Mouse (Mus musculus) neural tube, embryonic 14.5 days (tissue): ENCODE measurements around the gene Tbc1d2. TPM values are rescaled to one million over a fixed set of nuclear protein-coding genes. Genes with fewer than 3 reads are reported as not detected.
A peak's percentile ranks its signal among the peaks of the same experiment; 100 is the strongest.

ENCODE experiments used
- ATAC-seq: fragments of 200-750 bp; cut with Nextera tagmentation; 2 replicates; pipeline ENCODE4 v1.8.0; 2017; ENCODE audit warnings: low read depth, mild to moderate bottlenecking, moderate TSS enrichment, moderate library complexity
- H3K27ac ChIP-seq: fragments of 300-500 bp; sonication (generic); 2 replicates; pipeline ENCODE4 v1.5.1; 2014; ENCODE audit warnings: low read depth, mild to moderate bottlenecking, control low read depth, low read length, moderate library complexity, mixed read lengths
- H3K27me3 ChIP-seq: fragments of 300-500 bp; sonication (generic); 2 replicates; pipeline ENCODE4 v1.6.1; 2014; ENCODE audit warnings: low read length; ENCODE audit not compliant: control insufficient read depth, insufficient read depth
- H3K36me3 ChIP-seq: fragments of 300-500 bp; sonication (generic); 2 replicates; pipeline ENCODE4 v1.6.1; 2014; ENCODE audit warnings: low read length, mixed read lengths; ENCODE audit not compliant: control insufficient read depth, insufficient read depth
- H3K4me1 ChIP-seq: fragments of 300-500 bp; sonication (generic); 2 replicates; pipeline ENCODE4 v1.6.1; 2014; ENCODE audit warnings: low read length; ENCODE audit not compliant: control insufficient read depth, insufficient read depth
- H3K4me2 ChIP-seq: fragments of 300-500 bp; sonication (generic); 2 replicates; pipeline ENCODE4 v1.6.1; 2014; ENCODE audit warnings: mild to moderate bottlenecking, low read depth, low read length, control low read depth
- H3K4me3 ChIP-seq: fragments of 300-500 bp; sonication (generic); 2 replicates; pipeline ENCODE4 v1.5.1; 2014; ENCODE audit warnings: low read depth, low read length, control low read depth, mixed read lengths
- H3K9ac ChIP-seq: fragments of 300-500 bp; sonication (generic); replicated peaks from 2 replicates; pipeline ENCODE4 v1.6.1; 2014; ENCODE audit warnings: low read depth, mild to moderate bottlenecking, control low read depth, low read length, mixed read lengths
- H3K9me3 ChIP-seq: fragments of 300-500 bp; sonication (generic); 2 replicates; pipeline ENCODE4 v1.6.1; 2016; ENCODE audit warnings: low read length; ENCODE audit not compliant: control insufficient read depth
- WGBS: fragments of 180-500 bp; shearing (Covaris S2); extraction: QIAGEN DNeasy Blood & Tissue Kit; methylation state at CpG from one replicate; pipeline ENCODE4 v1.1.7; 2014; 5-methylcytosine and 5-hydroxymethylcytosine counted together
- polyA plus RNA-seq: library from polyadenylated mRNA; unstranded; fragments of >200 nt; fragmentation: Nextera tagmentation; extraction: Ambion mirVana; gene quantifications from 2 replicates; pipeline ENCODE4 v1.2.1, GENCODE M21; 2014

The Tbc1d2 gene
- polyA plus RNA-seq, 1 experiment from 2014 or later: 0.36 TPM

GRCm38 (mm10) chr4:46618196-46618817, 31.7 kb downstream of the Tbc1d2 start:
- 68% methylated on average over 11 of the region's 11 CpGs for WGBS
- Histone ChIP-seq H3K9me3 (no peaks in the 10 kb centered on the region), H3K36me3 (no peaks in the 10 kb centered on the region), H3K27ac (no peak overlapping the region), H3K4me2 (no peak overlapping the region), H3K27me3 (no peaks in the 10 kb centered on the region), H3K9ac (no peak overlapping the region), H3K4me3 (no peak overlapping the region), H3K4me1 (no peaks in the 10 kb centered on the region)
- ATAC-seq: no peak

GRCm38 (mm10) chr4:46617408-46617807, 32.6 kb downstream of the Tbc1d2 start:
- no peaks in the 10 kb centered on the region for H3K9me3 ChIP-seq
- no peak overlapping the region for H3K4me2 ChIP-seq
- no peak overlapping the region for H3K9ac ChIP-seq
- no peak for ATAC-seq
- no peaks in the 10 kb centered on the region for H3K36me3 ChIP-seq
- no peaks in the 10 kb centered on the region for H3K4me1 ChIP-seq
- 77% methylated on average over 6 of the region's 6 CpGs for WGBS
- H3K27me3 ChIP-seq: no peaks in the 10 kb centered on the region
- H3K27ac ChIP-seq: no peak overlapping the region
- no peak overlapping the region for H3K4me3 ChIP-seq

- Histone ChIP-seq H3K4me3 (no peak overlapping the region), H3K4me2 (no peak overlapping the region), H3K9ac (no peak overlapping the region), H3K27me3 (no peaks in the 10 kb centered on the region), H3K27ac (no peak overlapping the region), H3K36me3 (no peaks in the 10 kb centered on the region), H3K4me1 (no peaks in the 10 kb centered on the region), H3K9me3 (no peaks in the 10 kb centered on the region)
- 84% methylated on average over 9 of the region's 9 CpGs for WGBS
- no peak for ATAC-seq
Observed at GRCm38 (mm10) chr4:46614641-46615040, 35.4 kb downstream of the Tbc1d2 start.

- no peak overlapping the region for H3K4me3 ChIP-seq
- no peak overlapping the region for H3K9ac ChIP-seq
- 79% methylated on average over 12 of the region's 12 CpGs for WGBS
- no peaks in the 10 kb centered on the region for H3K4me1 ChIP-seq
- H3K4me2 ChIP-seq: no peak overlapping the region
- no peaks in the 10 kb centered on the region for H3K36me3 ChIP-seq
- ATAC-seq: no peak
- no peaks in the 10 kb centered on the region for H3K9me3 ChIP-seq
- no peak overlapping the region for H3K27ac ChIP-seq
- no peaks in the 10 kb centered on the region for H3K27me3 ChIP-seq
Observed at GRCm38 (mm10) chr4:46613618-46614017, 36.4 kb downstream of the Tbc1d2 start.

- peak; percentile 58; the same call in 1 of the 2 replicates for ATAC-seq
Observed at GRCm38 (mm10) chr4:46611181-46611580, 38.8 kb downstream of the Tbc1d2 start.

GRCm38 (mm10) chr4:46607601-46608000, 42.4 kb downstream of the Tbc1d2 start:
- Histone ChIP-seq H3K4me3 (no peak overlapping the region), H3K4me2 (no peak overlapping the region), H3K9me3 (no peaks in the 10 kb centered on the region), H3K36me3 (no peaks in the 10 kb centered on the region), H3K4me1 (no peaks in the 10 kb centered on the region), H3K27me3 (no peaks in the 10 kb centered on the region), H3K9ac (no peak overlapping the region), H3K27ac (no peak overlapping the region)
- ATAC-seq: no peak
- whole genome bisulfite sequencing: 77% methylated on average over 3 of the region's 3 CpGs

More at GRCm38 (mm10) chr4:46611181-46611580, 38.8 kb downstream of the Tbc1d2 start:
- WGBS: 3% methylated on average over 4 of the region's 4 CpGs
- no peaks in the 10 kb centered on the region for H3K9me3 ChIP-seq
- H3K36me3 ChIP-seq: no peaks in the 10 kb centered on the region
- H3K4me2 ChIP-seq: no peak overlapping the region
- H3K4me1 ChIP-seq: no peaks in the 10 kb centered on the region
- no peak overlapping the region for H3K9ac ChIP-seq
- no peaks in the 10 kb centered on the region for H3K27me3 ChIP-seq
- H3K4me3 ChIP-seq: no peak overlapping the region
- H3K27ac ChIP-seq: no peak overlapping the region

- Histone ChIP-seq H3K4me1 (no peaks in the 10 kb centered on the region), H3K27me3 (peaks cover 10% of the 10 kb centered on the region; the same call in 1 of the 2 replicates), H3K36me3 (no peaks in the 10 kb centered on the region), H3K9me3 (no peaks in the 10 kb centered on the region), H3K4me2 (no peak overlapping the region), H3K27ac (no peak overlapping the region), H3K4me3 (no peak overlapping the region), H3K9ac (no peak overlapping the region)
- 67% methylated on average over 11 of the region's 11 CpGs for WGBS
- no peak for ATAC-seq
Observed at GRCm38 (mm10) chr4:46605451-46605850, 44.6 kb downstream of the Tbc1d2 start.

GRCm38 (mm10) chr4:46602704-46603103, 47.3 kb downstream of the Tbc1d2 start:
- ATAC-seq: no peak
- H3K9ac ChIP-seq: no peak overlapping the region
- 63% methylated on average over 7 of the region's 7 CpGs for WGBS

GRCm38 (mm10) chr4:46601844-46602423, 48.1 kb downstream of the Tbc1d2 start, which contains the start of gene Coro2a:
Gene Coro2a, minus strand, starts transcription at chr4:46602202.
- under 1% methylated on average over 63 of the region's 66 CpGs for WGBS

More at GRCm38 (mm10) chr4:46602704-46603103, 47.3 kb downstream of the Tbc1d2 start:
- H3K4me1 ChIP-seq: no peaks in the 10 kb centered on the region
- H3K4me3 ChIP-seq: no peak overlapping the region
- no peaks in the 10 kb centered on the region for H3K9me3 ChIP-seq
- H3K36me3 ChIP-seq: no peaks in the 10 kb centered on the region
- H3K4me2 ChIP-seq: no peak overlapping the region
- peaks cover 12% of the 10 kb centered on the region; the same call in 1 of the 2 replicates for H3K27me3 ChIP-seq
- H3K27ac ChIP-seq: no peak overlapping the region

More at GRCm38 (mm10) chr4:46601844-46602423, 48.1 kb downstream of the Tbc1d2 start, which contains the start of gene Coro2a:
- Histone ChIP-seq H3K4me2 (peak within 1 kb of the TSS; percentile 92), H3K27ac (peak within 1 kb of the TSS; percentile 39), H3K27me3 (peaks cover 12% of the 10 kb centered on the region; the same call in 1 of the 2 replicates), H3K9me3 (no peaks in the 10 kb centered on the region), H3K9ac (peak within 1 kb of the TSS; percentile 69), H3K36me3 (no peaks in the 10 kb centered on the region), H3K4me1 (no peaks in the 10 kb centered on the region), H3K4me3 (peak within 1 kb of the TSS; percentile 61)
- ATAC-seq: peak; percentile 71
